Mouse (Mus musculus): Measurements from ENCODE around the gene Nlgn2. TPM values are rescaled to one million over a fixed set of nuclear protein-coding genes. Genes with fewer than 3 reads are reported as not detected.

The Nlgn2 gene
- polyA plus RNA-seq, 1 experiment from 2014 or later: 1.6 TPM

DNA sequence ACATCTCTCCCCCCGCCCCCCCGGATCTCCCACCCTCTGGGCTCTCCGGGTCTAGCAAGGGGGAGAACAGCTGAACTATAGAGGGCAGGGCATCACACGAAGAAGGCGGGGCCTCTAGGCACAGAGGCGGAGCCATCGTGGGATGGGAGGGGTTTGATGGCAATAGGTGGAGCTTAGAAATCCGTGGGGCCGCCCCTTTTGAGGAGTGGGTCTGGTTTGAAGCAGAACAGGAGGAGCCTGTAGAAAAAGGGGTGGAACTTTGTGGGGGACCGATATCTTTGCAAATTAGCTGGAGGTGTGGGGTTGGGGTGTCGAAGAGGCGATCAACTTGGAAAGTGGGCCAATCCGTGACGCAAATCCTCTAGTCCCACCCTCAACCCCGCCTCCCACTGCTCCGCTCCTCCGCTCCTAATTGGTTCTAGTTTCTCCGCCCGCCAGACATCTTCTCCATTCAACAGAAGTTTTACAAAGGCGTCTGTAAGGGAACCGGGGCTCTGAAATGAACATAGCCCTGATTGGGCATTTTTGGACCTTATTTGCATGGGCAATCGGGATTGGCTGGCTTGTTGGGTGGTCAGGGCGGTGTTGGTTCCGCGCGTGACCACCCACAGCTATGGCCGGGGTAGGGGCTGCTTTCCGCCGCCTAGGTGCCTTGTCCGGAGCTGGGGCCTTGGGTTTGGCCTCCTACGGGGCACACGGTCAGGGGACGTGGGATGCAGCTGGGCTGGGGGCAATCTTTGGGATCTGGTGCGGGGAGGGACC is 549 bp upstream of the Nlgn2 start, which contains the start of gene Tmem256:
Tmem256 (plus strand) TSS at position 563 of the 762 bp plus-strand sequence.
- Histone ChIP-seq H3K27me3 (ENCODE audit: control insufficient read depth, insufficient read depth, low read length) (peaks cover 27% of the 10 kb centered on the region), H3K4me2 (ENCODE audit: low read depth, low read length) (peak within 1 kb of the TSS; percentile 73), H3K27ac (ENCODE audit: low read length) (peak within 1 kb of the TSS; percentile 87), H3K36me3 (ENCODE audit: control insufficient read depth, insufficient read depth) (no peaks in the 10 kb centered on the region), H3K4me3 (ENCODE audit: low read length) (peak within 1 kb of the TSS; percentile 74), H3K9me3 (replicated peaks; ENCODE audit: control insufficient read depth, low read length) (no peaks in the 10 kb centered on the region), H3K4me1 (ENCODE audit: control insufficient read depth, insufficient read depth, low read length) (peaks cover 24% of the 10 kb centered on the region), H3K9ac (ENCODE audit: low read length) (peak within 1 kb of the TSS; percentile 85)
- 1% methylated on average over 34 of the region's 34 CpGs for WGBS
- peak; percentile 92 for ATAC-seq (replicated peaks; ENCODE audit: extremely low read depth, insufficient read depth, low FRiP score)

- WGBS: 2% methylated on average over 52 of the region's 52 CpGs
Measured at GRCm38 (mm10) chr11:69836703-69837576, 644 bp downstream of the Nlgn2 start.

GRCm38 (mm10) chr11:69835966-69836335 is 1.6 kb downstream of the Nlgn2 start:
- H3K27me3 ChIP-seq (ENCODE audit: control insufficient read depth, insufficient read depth, low read length): peaks cover 28% of the 10 kb centered on the region
- H3K27ac ChIP-seq (ENCODE audit: low read length): no peak overlapping the region
- no peak for ATAC-seq (replicated peaks; ENCODE audit: extremely low read depth, insufficient read depth, low FRiP score)
- no peak overlapping the region for H3K9ac ChIP-seq (ENCODE audit: low read length)
- no peak overlapping the region for H3K4me3 ChIP-seq (ENCODE audit: low read length)
- 10% methylated on average over 4 of the region's 4 CpGs for WGBS
- H3K4me1 ChIP-seq (ENCODE audit: control insufficient read depth, insufficient read depth, low read length): peaks cover 24% of the 10 kb centered on the region
- no peaks in the 10 kb centered on the region for H3K9me3 ChIP-seq (replicated peaks; ENCODE audit: control insufficient read depth, low read length)
- peak overlapping the region; percentile 73; the same call in 1 of the 2 replicates for H3K4me2 ChIP-seq (ENCODE audit: low read depth, low read length)
- no peaks in the 10 kb centered on the region for H3K36me3 ChIP-seq (ENCODE audit: control insufficient read depth, insufficient read depth)

More at GRCm38 (mm10) chr11:69836703-69837576, 644 bp downstream of the Nlgn2 start:
- Histone ChIP-seq H3K36me3 (ENCODE audit: control insufficient read depth, insufficient read depth) (no peaks in the 10 kb centered on the region), H3K27me3 (ENCODE audit: control insufficient read depth, insufficient read depth, low read length) (peaks cover 28% of the 10 kb centered on the region), H3K4me2 (ENCODE audit: low read depth, low read length) (peak overlapping the region; percentile 73), H3K9me3 (replicated peaks; ENCODE audit: control insufficient read depth, low read length) (no peaks in the 10 kb centered on the region), H3K4me3 (ENCODE audit: low read length) (peak overlapping the region; percentile 74), H3K27ac (ENCODE audit: low read length) (peak overlapping the region; percentile 47), H3K9ac (ENCODE audit: low read length) (peak overlapping the region; percentile 79), H3K4me1 (ENCODE audit: control insufficient read depth, insufficient read depth, low read length) (peaks cover 24% of the 10 kb centered on the region)
- ATAC-seq (replicated peaks; ENCODE audit: extremely low read depth, insufficient read depth, low FRiP score): no peak

- H3K36me3 ChIP-seq (ENCODE audit: control insufficient read depth, insufficient read depth): no peaks in the 10 kb centered on the region
- no peak overlapping the region for H3K27ac ChIP-seq (ENCODE audit: low read length)
- H3K4me1 ChIP-seq (ENCODE audit: control insufficient read depth, insufficient read depth, low read length): peaks cover 24% of the 10 kb centered on the region
- no peak overlapping the region for H3K9ac ChIP-seq (ENCODE audit: low read length)
- peak overlapping the region; percentile 14; the same call in 1 of the 2 replicates for H3K4me2 ChIP-seq (ENCODE audit: low read depth, low read length)
- peaks cover 28% of the 10 kb centered on the region for H3K27me3 ChIP-seq (ENCODE audit: control insufficient read depth, insufficient read depth, low read length)
- H3K9me3 ChIP-seq (replicated peaks; ENCODE audit: control insufficient read depth, low read length): no peaks in the 10 kb centered on the region
- H3K4me3 ChIP-seq (ENCODE audit: low read length): no peak overlapping the region
- WGBS: 28% methylated on average over 9 of the region's 9 CpGs
- ATAC-seq (replicated peaks; ENCODE audit: extremely low read depth, insufficient read depth, low FRiP score): no peak
Measured at GRCm38 (mm10) chr11:69835326-69835965, 2.1 kb downstream of the Nlgn2 start.

- 8% methylated on average over 30 of the region's 48 CpGs for WGBS
- Histone ChIP-seq H3K9me3 (replicated peaks; ENCODE audit: control insufficient read depth, low read length) (no peaks in the 10 kb centered on the region), H3K36me3 (ENCODE audit: control insufficient read depth, insufficient read depth) (no peaks in the 10 kb centered on the region), H3K27me3 (ENCODE audit: control insufficient read depth, insufficient read depth, low read length) (peaks cover 28% of the 10 kb centered on the region), H3K4me3 (ENCODE audit: low read length) (peak overlapping the region; percentile 50), H3K4me2 (ENCODE audit: low read depth, low read length) (peak overlapping the region; percentile 80), H3K4me1 (ENCODE audit: control insufficient read depth, insufficient read depth, low read length) (peaks cover 21% of the 10 kb centered on the region), H3K9ac (ENCODE audit: low read length) (peak overlapping the region; percentile 73), H3K27ac (ENCODE audit: low read length) (no peak overlapping the region)
- ATAC-seq (replicated peaks; ENCODE audit: extremely low read depth, insufficient read depth, low FRiP score): no peak
Measured at GRCm38 (mm10) chr11:69834001-69834549, 3.5 kb downstream of the Nlgn2 start.

DNA sequence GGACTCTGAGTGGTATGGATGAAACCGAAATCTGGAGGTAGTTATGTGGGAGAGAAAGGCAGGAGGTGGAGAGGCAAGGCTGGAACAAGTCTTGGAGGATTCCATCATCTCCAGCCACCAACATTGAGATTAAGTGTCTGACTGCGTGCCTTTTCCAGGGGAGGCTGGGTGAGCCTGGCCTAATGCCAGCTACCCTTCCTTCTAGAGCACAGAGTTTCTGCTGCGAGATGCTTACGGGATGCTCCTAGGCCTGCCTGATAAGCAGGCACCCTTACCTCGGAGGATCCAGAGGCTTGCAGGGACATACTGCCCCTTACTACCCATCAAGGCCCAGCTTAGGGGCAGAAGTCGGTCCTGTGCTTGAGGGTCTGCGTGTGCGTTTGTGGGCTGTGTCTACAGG is 4.0 kb downstream of the Nlgn2 start:
- Histone ChIP-seq H3K9ac (ENCODE audit: low read length) (peak overlapping the region; percentile 73), H3K9me3 (replicated peaks; ENCODE audit: control insufficient read depth, low read length) (no peaks in the 10 kb centered on the region), H3K4me2 (ENCODE audit: low read depth, low read length) (peak overlapping the region; percentile 80), H3K4me3 (ENCODE audit: low read length) (peak overlapping the region; percentile 50), H3K36me3 (ENCODE audit: control insufficient read depth, insufficient read depth) (no peaks in the 10 kb centered on the region), H3K27me3 (ENCODE audit: control insufficient read depth, insufficient read depth, low read length) (peaks cover 28% of the 10 kb centered on the region), H3K4me1 (ENCODE audit: control insufficient read depth, insufficient read depth, low read length) (peaks cover 18% of the 10 kb centered on the region), H3K27ac (ENCODE audit: low read length) (no peak overlapping the region)
- ATAC-seq (replicated peaks; ENCODE audit: extremely low read depth, insufficient read depth, low FRiP score): no peak
- WGBS: 36% methylated on average over 8 of the region's 8 CpGs

DNA sequence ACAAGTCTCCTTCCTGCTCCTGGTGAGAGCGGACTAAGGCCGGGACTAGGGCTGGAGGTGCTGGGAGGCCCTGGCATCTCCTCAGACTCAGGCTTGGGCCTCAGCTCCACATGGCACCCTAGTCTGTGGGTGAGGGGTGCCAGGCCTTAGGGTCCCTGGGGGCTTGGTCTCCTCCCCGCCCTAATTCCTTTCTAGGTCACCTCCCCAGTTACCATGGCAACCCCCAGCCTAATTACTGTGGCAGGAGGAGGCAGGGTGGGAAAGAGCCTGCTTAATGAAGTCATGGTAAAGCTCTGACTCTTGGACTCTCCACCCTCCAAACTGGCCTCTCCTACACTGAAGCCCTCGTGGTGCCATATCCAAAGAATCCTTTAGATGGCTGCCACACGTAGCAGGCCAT is 8.8 kb downstream of the Nlgn2 start:
- Histone ChIP-seq H3K4me3 (ENCODE audit: low read length) (no peak overlapping the region), H3K27ac (ENCODE audit: low read length) (no peak overlapping the region), H3K9me3 (replicated peaks; ENCODE audit: control insufficient read depth, low read length) (no peaks in the 10 kb centered on the region), H3K9ac (ENCODE audit: low read length) (no peak overlapping the region), H3K27me3 (ENCODE audit: control insufficient read depth, insufficient read depth, low read length) (peaks cover 4% of the 10 kb centered on the region; the same call in 1 of the 2 replicates), H3K4me1 (ENCODE audit: control insufficient read depth, insufficient read depth, low read length) (peaks cover 3% of the 10 kb centered on the region), H3K36me3 (ENCODE audit: control insufficient read depth, insufficient read depth) (0 out of 2 replicates have a peak, but pooled peaks cover 3% of the 10 kb centered on the region), H3K4me2 (ENCODE audit: low read depth, low read length) (no peak overlapping the region)
- ATAC-seq (replicated peaks; ENCODE audit: extremely low read depth, insufficient read depth, low FRiP score): no peak
- WGBS: 77% methylated on average over 5 of the region's 5 CpGs

GRCm38 (mm10) chr11:69823456-69823855 is 14.1 kb downstream of the Nlgn2 start:
- Histone ChIP-seq H3K9ac (ENCODE audit: low read length) (no peak overlapping the region), H3K27me3 (ENCODE audit: control insufficient read depth, insufficient read depth, low read length) (no peaks in the 10 kb centered on the region), H3K9me3 (replicated peaks; ENCODE audit: control insufficient read depth, low read length) (no peaks in the 10 kb centered on the region), H3K4me1 (ENCODE audit: control insufficient read depth, insufficient read depth, low read length) (no peaks in the 10 kb centered on the region), H3K4me3 (ENCODE audit: low read length) (no peak overlapping the region), H3K36me3 (ENCODE audit: control insufficient read depth, insufficient read depth) (0 out of 2 replicates have a peak, but pooled peaks cover 3% of the 10 kb centered on the region), H3K27ac (ENCODE audit: low read length) (no peak overlapping the region), H3K4me2 (ENCODE audit: low read depth, low read length) (no peak overlapping the region)
- 77% methylated on average over 2 of the region's 2 CpGs for WGBS
- ATAC-seq (replicated peaks; ENCODE audit: extremely low read depth, insufficient read depth, low FRiP score): no peak
